Mouse (Mus musculus) retina, embryonic 14.5 days (tissue): ENCODE results near the gene Atp13a2.
A peak's percentile ranks its signal among the peaks of the same experiment; 100 is the strongest.

Source experiments
- DNase-seq: peaks from one replicate; pipeline ENCODE4 v3.0.0-alpha.2; 2015; ENCODE audit warnings: low spot score

The Atp13a2 gene

DNA sequence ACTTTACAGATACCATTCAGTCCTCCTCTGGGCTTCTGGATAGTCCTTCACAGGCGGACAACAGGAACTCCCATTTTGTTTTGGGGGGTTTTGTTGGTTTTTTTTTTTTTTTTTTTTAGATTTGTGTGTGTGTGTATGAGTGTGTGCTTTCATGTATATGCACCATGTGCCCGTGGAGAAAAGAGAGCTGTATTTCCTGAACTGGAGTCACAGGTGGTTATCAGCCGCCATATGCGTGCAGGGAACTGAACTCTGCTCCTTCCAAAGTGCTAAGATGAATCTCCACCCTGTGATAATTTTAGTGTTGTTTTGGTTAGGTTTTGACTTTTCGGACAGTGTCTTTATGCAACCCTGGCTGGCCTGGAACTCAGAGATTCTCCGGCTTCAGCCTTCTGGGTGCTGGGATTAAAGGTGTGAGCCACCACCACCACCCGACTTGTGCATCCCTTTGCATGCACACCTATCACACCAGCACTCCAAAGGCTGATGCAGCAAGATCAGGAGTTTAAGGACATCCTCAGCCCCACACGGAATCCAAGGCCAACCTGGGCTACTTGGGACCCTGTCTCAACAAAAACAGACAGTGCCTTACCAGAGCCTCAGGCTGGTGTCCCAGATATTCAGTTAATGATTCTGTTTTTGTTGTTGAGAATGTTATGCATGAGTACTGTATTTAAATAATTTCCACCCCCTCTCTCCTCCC lies 24.3 kb upstream of the Atp13a2 start:
- no peak for DNase-seq

- no peak for DNase-seq
These were observed 23.7 kb upstream of the Atp13a2 start for GRCm38 (mm10) chr4:140962950-140963349.

- DNase-seq: no peak
These were observed 22.6 kb upstream of the Atp13a2 start for GRCm38 (mm10) chr4:140963941-140964597.

DNA sequence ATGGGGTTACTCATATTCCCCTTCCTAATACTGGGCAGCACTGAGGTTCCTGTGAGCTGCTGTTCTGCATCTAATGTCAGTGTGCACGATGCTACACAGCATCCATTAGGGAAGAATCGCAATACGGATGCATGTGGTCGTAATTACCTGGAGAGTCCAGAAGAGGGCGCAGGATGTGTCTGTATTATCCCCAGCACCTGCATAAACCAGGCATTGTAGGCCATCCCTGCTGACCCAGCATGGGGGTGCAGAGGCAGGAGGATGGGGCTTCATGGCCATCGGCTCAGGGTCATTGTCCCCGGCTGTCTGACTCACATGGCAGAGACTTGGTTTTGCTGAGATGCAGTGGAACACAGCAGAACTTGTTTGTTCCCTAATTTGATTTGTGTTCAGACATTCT lies 22.1 kb upstream of the Atp13a2 start:
- DNase-seq: peak; percentile 91

DNA sequence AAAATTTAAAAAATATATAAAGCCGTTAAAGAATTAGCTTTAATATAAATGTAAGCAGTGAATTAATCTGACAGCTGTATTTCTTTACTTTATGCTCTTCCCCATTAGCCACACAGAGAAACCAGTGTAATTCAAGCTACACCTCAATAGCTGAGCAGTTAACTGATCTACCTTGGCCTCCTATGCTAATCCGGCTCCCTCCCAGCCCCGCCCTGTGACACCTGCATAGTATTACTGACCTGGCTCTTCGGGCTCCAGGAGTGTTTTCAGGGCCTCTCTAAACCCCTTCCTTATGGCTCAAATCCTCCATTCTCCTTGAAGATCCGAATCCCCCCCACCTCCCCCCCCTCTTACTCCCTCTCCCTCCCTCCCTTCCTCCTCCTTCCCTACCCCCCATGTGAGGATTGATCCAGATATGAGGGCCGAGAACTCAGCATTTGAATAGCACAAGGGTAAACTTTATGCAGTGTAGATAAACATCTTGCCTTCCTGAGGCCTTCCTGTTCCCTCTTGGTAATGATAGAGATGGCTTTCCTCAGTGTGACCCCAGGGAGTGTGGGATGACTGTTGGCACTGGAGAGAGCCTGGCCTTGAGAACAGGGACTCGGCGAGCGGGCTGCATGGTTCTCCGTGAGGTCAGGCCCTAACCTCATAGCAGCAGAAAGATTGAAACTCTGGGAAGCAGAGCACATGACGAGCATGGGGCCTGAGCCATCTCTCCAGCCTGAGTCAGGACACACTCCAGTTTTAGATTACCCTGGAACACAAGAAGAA lies 19.1 kb upstream of the Atp13a2 start:
- no peak for DNase-seq

- no peak for DNase-seq
These were observed 15.0 kb upstream of the Atp13a2 start for GRCm38 (mm10) chr4:140971691-140972090.

DNA sequence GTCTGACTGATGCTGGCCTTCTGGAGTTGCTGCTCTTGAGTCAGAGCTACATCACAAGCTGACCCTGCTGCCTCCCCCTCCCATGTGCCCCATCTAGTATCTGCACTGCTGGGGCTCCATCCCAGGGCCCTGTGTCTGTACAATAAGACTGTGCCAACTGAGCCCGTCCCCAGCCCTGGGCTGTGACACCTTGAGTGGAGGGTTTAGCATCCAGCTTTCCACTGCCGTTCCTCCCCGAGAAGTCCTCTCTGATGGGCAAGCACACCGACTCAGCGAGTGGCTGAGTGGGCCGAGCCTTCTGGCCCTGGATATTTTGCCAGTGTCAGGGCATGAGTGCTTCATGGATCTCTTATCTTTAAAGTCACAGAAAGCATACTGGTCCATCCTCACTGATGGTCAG lies 12.3 kb upstream of the Atp13a2 start:
- no peak for DNase-seq

- DNase-seq: no peak
These were observed 11.3 kb upstream of the Atp13a2 start for GRCm38 (mm10) chr4:140975356-140975755.

DNA sequence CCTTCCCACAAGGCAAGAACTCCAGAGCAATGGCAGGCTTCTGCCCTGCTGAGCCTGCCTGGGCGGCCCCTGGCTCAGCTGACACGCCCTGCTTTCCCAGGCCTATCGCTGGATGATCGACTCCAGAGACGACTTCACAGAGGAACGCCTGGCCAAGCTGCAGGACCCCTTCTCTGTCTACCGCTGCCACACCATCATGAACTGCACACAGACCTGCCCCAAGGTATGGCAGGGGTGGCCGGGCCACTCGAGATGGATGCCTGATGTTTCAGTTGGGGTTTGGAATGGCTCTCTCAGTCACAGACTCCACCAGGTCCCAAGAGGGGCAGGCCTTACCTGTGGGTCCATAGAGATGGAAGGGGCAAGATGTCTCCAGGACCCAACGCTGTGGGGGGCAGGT lies 9.4 kb upstream of the Atp13a2 start:
- no peak for DNase-seq

DNA sequence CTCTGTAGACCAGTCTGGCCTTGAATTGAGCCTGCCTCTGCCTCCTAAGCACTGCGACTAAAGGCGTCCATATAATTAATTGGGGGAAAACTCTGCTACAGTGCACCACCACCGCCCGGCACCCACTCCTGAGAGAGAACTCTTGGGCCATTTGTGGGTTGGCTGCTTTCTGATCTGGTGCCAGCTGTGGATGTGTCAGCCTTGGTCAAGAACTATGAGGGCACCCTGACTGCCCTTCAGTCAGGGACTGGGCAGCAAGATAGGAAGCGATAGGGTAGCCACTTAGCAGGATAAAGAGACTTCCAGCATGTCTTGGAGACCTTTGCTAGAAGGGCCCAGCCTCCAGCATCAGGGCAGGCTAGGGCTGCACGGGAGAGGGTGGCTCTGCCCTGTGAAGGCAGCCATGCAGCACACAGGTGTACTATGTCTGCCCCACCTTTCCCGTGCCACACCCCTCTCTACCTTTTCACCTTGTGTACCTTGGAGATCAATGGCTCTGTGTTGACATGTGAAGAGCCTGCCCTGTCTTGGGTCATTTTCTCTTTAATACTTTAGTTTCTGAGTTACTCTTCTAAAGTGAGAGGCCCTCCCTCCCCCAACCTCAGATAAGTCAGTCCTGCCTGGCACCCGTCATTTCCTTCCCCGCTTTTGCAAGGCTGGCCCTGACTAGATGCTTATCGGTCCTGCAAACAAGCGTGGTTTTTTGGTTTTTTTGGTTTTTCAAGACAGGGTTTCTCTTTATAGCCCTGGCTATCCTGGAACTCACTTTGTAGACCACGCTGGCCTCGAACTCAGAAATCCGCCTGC lies 8.6 kb upstream of the Atp13a2 start:
- DNase-seq: no peak

DNA sequence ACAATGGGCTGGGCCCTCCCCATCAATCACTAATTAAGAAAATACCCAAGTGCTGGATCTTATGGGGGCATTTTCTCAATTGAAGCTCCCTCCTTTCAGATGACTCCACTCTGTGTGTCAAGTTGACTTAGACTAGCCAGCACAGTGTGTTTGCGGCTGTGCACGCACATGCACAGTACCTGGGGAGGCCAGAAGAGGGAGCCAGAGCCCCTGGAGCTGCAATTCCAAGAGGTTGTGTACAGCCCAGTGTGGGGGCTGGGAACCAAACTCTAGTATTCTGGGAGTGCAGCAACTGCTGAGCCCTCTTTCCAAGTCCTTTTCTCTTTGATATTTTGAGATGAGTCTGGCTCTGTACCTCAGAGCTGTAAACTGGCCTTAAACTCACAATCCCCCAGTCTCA lies 5.1 kb upstream of the Atp13a2 start:
- DNase-seq: no peak

DNA sequence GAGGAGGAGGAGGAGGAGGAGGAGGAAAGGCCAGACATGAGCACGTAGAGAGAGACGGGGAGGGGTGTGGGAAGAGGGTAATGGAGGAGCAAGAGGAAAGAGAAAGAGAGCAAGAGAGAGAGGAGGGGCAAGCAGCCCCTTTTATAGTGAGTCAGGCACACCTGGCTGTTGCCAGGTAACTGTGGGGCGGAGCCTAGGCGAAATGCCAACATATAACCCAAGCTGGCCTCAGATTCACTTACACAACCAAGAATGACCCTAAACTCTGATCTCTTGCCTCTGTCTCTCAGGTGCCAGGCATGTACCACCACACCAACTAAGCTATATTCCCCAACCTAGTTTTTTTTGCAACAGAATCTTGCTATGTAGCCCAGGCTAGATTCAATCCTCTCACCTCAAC lies 3.9 kb upstream of the Atp13a2 start:
- no peak for DNase-seq

DNA sequence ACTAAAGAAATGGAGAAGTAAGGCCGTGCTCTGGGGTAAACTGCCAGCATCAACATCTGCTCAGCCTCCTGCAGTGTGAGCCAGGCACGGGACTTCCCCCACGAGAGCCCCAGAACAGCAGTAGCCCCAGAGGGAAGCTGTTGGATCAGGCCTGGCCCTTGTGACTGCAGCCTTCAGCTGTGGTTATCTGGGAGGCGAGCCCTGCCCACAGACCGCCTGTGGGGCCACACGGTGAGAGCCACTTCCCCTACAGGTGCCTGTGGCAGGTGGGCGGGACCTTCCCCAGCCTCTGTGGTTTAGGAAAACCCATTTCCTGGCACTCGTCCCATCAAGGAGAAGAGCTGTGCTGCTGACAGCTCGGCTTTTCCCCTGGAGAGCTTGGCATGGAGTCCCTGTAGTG lies 3.2 kb upstream of the Atp13a2 start:
- no peak for DNase-seq

DNA sequence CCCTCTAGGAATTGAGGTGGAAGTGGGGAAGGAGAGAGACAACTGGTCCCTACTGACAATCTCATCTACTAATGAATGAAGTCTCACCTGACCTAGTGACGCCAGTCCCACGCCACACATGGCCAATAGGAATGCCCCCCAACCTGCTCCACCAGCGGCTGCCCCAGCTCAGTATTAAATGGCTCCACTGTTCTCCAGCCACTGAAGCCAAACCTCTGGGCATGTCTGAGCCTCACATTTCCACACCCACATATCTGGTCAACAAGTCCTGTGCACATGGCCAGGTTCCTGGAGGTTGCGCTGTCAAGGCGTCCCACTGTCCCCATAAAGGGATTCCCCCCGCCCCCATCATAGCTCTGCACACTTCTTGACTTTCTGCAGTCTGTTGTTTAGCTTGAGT lies 2.1 kb upstream of the Atp13a2 start:
- no peak for DNase-seq

DNA sequence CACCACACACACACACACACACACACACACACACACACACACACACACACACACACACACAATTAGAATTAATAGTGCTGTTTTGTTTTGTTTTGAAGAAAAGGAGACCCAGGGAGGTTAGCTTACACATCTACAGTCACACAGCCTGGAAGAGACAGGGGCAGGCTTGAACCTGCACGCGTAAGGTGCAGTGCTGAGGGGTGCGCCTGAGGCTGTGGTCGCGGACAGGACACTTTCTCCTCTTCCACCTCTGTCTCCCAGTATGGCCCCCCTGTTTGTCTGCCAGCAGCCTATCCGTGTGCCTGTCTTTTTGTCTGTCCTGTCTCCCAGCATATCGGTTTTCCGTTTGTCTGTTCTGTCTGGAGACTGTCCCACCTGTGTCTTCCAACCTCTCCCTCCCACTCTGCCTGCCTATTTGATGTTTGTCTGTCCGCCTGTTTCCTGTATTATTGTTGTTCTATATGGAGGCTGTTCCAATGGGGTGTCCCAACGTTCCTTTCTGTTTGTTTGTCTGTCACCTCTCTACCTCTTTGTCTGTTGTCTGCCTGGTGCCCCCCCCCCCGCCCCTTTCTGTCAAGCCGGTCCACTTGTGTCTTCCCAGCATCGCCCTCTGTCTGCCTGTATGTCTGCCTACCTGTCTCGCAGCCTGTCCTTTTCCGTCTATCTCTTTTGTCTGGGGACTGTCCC lies 506 bp upstream of the Atp13a2 start:
- peak; percentile 37 for DNase-seq

DNA sequence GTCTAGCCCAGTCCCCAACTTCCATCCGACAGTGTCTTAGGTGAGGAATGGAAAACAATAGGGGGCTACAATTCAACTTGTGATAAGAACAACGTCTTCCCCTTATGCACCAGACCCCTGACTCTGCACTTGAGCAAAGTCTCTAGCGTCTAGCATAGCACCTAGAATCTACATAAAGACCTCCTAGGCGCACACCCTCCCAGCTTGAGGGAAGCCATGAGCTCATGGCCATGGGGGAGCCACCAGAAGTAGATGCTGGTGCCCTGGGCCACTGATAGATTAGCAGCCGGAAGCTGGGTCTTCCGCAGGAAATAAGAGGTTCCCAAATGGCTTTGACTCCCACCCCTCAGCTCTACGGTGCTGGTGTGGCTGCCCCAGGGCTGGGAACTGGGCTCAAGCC lies 803 bp downstream of the Atp13a2 start:
- peak; percentile 9 for DNase-seq

DNA sequence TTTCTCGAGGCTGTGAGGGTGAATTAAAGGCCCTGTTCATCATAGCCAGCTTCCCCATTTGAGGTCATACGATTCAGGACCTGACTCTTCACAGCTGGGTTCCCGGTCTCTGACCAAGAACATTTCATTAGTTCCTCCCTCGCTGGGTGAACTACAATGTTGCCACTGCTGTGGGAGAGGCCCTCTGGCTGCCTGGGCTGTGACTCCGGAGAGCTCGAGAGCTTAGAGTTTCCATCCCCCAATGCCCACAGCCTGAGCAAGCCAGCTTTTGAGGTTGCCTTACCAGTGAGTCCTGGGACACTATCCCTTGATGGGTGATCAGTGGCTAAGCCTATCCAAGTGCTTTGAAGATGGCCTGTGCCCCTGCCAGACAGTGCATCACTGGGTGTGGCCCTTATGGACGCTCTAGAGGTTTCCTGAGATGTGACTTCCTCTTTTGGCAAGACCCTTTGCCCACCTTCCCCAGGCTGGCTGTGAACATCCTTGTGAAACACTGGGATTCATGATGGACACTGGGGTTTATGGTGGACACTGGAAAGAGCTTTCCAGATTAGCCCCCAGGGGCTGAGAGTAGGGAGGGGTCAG lies 2.1 kb downstream of the Atp13a2 start:
- DNase-seq: no peak

DNA sequence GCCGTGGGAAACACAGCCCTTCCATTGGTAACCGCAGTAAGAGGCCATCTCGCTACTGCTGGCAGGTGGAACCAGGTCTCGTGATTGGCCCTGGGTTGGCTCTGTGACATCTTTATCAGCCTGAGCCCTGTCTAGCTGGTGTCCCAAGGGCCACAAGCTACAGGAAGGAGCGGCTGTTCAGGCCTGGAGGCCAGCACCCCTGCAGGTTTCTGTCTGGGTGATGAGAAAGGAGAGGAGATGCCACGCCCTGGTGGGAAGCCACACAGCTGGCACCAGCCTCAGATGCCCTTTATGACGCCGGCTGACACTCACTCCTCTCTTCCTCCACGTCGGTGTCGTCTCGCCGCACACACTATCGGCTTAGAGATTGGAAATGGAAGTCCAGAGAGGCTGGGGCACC lies 2.8 kb downstream of the Atp13a2 start:
- DNase-seq: no peak

GRCm38 (mm10) chr4:140992215-140992614 lies 5.5 kb downstream of the Atp13a2 start:
- DNase-seq: no peak

DNA sequence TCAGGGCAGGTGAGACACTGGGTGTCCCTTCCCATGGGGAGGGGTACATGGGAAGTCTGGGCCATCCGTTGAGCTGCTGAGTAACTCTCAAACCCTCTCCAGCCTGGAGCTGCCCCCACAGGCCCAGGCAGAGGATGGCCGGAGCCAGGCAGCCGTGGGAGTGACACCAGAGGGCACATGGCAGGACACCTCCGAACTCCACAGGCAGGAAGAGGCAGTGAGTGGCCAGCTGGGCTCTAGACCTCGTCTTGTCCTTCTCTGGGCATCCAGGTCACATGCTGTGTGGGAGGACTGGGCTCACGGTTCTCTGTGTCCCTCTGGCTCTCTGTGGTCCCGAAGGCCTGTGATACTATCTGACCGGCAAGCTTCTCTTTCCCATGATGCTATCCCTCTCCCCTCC lies 7.2 kb downstream of the Atp13a2 start:
- no peak for DNase-seq

GRCm38 (mm10) chr4:140995811-140996210 lies 9.1 kb downstream of the Atp13a2 start:
- no peak for DNase-seq
